Mouse (Mus musculus) naive thymus-derived CD4-positive, alpha-beta T cell, adult 2 months (primary cell): ENCODE measurements around the gene Ston1.

Experiments used
- DNase-seq: peaks from one replicate; pipeline ENCODE4 v3.0.0-alpha.2; 2011; ENCODE audit warnings: low read depth

Ston1 gene

DNA sequence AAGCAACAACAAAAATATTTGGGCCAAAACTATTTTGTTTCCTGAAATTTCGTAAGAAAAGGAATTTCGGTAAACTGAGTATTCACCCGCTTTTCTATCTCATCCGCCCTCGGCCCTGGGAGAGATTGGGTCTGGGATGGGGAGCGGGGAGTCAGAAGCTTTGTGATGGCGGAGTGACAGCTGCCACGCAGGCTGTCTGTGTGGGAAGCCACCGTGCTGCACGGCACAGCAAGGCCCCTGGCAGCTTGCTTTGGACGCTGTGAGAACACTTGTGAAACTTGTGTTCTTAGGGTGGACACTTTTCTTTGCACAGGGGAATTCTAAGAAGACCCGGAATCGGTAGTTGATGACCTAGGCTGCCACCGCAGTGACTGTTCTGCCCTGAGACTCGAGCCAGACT, 10.1 kb upstream of the Ston1 start:
- DNase-seq, result no peak

DNA sequence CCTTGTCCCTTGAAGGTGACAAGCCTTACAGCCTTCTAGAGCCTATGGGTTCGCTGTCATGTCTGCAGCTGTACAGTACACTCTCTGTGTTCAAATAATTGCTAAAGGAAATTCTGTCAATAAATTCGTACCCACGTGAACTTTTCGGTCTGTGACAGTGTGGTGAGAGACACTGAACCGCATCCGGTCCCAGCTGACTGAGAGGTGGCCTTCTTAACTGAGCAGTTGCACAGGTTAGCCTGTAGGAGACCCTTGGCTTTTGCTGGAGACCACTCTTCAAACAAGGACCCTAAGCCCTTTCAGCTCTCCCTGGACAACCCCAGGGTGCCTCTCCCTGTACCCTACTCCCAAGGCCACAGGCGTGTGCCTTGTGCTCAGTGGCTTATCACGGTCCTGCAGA, 9.3 kb upstream of the Ston1 start:
- no peak for DNase-seq

DNA sequence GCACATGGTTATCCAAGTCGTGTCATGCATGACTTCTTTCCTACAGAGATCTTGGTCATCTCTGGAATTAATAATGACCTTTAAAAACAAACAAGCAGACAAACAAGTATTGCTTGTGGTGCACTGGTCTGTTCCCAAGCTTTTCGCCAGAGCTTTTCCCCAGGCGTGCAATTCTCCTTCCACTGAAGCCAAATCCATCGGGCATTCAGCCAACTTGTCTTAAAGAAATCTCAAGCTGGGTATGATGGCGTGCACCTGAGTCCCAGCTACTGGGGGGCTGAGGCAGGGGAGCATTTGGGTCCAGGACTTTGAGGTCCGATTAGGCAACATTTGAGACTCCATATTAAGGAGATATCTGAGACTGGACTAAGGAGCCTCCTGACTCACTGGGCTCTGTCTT, 7.2 kb upstream of the Ston1 start:
- no peak for DNase-seq

DNA sequence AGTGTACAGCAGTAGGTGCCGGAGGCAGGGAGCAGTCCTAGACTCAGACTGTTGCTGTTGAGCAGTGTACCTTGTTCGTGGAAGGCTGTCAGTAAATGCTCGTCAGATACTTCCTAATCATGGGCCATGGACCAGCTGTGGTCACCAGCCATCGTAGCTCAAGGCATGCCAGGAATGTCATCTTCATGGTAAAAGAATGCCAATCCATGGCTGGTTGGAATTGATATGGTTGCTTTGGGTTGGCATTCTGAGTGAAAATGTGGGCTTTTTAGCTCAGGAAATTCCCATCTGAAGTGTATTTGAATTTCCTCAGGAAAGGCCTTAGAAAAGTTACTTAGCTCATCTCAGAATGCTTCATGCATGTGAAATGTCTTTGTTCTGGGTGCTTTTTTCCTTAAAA, 2.4 kb upstream of the Ston1 start:
- no peak for DNase-seq

GRCm38 (mm10) chr17:88596068-88596467, 1.4 kb upstream of the Ston1 start:
- no peak for DNase-seq

- peak; percentile 69 for DNase-seq
Observed at GRCm38 (mm10) chr17:88596544-88597221, 801 bp upstream of the Ston1 start.

GRCm38 (mm10) chr17:88598056-88598420, 554 bp downstream of the Ston1 start:
- no peak for DNase-seq

- DNase-seq, result peak; percentile 37
Observed at GRCm38 (mm10) chr17:88598570-88599368, 1.3 kb downstream of the Ston1 start.

GRCm38 (mm10) chr17:88600492-88601026, 3.1 kb downstream of the Ston1 start:
- no peak for DNase-seq

GRCm38 (mm10) chr17:88603943-88604342, 6.5 kb downstream of the Ston1 start:
- DNase-seq, result no peak

DNA sequence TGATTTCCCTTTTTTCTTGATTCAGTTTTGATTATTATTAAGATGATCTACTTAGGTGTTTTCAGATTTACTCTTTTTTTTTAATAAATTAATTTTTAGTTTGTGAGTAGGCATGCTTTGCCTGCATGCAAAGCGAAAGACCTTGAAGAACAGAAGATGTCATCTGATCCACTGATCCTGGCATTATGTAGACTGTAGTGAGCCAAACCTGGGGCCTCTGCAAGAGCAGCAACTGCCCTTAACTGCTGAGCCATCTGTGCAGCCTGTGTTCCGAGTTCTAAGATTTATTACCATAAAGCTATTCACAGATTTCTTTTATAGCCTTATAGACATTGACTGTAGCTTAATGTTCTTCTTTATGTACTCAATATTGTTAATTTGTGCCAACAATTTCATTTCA, 8.6 kb downstream of the Ston1 start:
- DNase-seq, result no peak

GRCm38 (mm10) chr17:88609361-88609760, 11.9 kb downstream of the Ston1 start:
- DNase-seq, result no peak

GRCm38 (mm10) chr17:88611057-88611456, 13.6 kb downstream of the Ston1 start:
- no peak for DNase-seq

- DNase-seq, result no peak
Observed at GRCm38 (mm10) chr17:88613172-88613571, 15.7 kb downstream of the Ston1 start.

DNA sequence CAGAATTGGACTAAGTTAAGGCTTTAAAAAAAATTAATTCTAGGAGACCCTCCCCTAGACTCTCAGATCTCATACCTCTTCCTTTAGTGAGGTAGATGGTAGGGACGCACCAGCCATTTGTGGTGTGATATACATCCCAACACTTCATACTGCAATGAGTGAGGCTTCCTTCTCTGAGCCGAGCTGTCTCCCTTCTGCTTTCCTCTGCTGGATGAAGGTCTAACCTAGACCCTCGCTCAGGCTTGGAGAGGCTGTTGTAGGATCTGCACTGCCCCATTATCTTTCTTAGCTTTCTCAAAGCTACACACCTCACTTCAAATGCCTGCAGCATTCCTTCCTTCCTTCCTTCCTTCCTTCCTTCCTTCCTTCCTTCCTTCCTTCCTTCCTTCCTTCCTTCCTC, 16.2 kb downstream of the Ston1 start:
- DNase-seq, result no peak

DNA sequence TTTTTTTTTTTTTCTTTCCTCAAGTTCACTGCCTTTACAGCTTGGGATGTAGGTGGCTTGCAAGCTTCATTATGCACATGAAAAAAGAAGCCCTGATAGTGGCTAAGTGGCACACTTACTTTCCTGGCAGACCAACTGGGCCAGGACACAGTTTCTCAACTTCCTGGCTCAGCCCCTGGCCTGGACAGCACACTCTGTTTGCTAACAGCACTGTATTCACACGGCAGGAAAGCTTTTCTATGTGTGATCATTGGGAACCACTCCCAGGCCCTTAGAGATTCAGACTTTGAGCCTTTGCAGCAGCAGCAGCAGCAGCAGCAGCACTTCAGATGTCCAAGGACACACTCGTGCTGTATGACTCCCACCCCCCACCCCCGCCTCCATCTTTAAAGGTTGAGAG, 16.8 kb downstream of the Ston1 start:
- no peak for DNase-seq

DNA sequence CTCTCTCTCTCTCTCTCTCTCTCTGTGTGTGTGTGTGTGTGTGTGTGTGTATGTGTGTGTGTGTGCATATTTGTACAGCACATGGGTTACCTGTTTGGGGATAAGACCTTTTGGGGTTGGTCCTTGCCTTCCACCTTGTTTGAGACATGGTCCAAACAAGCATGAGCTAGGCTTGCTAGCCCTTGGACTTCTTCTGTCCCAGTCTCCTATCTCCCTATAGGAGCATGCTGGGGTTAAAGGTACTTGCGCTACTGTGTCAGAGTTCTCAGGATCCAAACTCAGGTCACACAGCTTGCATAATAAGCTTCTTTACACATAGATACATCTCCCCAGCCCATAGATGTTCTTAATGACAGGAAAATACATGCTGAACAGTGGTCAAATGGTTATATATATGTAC, 17.2 kb downstream of the Ston1 start:
- no peak for DNase-seq

DNA sequence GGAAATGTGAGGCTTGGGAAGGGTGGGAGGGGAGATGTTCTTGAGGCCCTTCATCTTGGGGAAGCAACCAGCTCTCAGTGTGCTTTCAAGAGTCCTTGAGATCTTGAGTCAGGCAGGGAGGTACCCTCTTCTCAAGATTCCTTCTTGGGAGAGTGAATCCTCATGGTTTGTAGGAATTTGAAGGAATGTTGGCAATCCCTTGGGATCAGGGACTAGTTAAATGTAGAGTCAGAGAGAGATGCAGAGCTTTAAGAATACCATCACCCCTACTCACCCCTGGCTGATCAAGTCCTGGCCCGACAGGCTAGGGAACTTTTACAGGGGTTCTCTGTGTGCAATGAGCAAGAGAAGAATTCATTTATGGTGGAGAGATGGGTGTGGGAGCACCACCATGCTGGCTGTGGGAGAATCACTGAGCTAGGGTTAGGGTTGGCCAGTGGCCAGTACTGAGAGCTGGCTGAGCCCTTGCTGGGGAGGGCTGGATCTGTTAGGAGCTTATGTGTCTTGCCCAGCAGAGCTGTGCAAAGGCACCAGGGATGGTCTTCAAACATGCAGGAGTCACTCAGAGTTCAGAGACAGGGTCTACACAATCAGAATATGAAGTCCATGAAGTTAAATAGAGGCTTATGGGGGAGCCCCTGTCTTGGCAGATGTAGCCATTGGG, 18.1 kb downstream of the Ston1 start:
- DNase-seq, result no peak

- peak; percentile 12 for DNase-seq
Observed at GRCm38 (mm10) chr17:88620935-88621334, 23.5 kb downstream of the Ston1 start.

DNA sequence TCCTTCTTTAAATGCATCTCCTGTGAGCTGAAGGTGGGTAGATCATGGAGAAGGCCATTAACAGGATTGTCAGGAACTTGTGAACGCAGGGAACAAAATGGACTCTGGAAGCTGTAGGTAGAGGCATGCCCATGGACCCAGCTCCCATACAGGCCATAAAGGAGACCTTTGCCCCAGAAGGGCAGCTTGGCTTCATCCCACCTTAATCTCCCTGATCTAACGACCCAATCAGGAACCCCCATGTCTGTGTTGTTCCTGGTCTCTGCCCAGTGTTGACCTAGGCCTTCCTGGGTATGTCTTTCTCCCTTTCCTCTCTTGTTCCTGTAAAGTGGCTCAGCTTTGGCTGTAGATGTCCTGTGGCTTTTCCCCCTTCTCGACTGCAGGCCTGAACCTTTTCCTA, 23.9 kb downstream of the Ston1 start:
- no peak for DNase-seq

GRCm38 (mm10) chr17:88622711-88623110, 25.2 kb downstream of the Ston1 start:
- DNase-seq, result no peak

DNA sequence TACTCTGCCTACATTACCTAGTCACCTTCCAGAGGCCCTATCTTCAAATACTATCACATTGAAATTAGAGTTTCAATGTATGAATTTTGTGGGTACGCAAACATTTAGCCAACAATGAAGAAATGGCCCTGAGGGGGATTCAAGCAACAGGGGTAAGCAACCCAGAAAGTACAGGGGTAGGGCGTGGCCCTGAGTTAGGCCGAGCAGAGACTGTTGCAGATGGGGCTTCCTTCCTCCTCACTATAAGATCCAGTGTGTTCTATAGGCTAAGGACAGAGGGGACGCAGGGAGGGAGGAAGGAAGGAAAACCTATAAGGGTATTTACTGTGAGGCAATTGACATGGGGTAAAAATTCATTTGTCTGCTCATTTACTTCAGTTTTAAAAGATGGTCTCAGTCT, 26.9 kb downstream of the Ston1 start:
- no peak for DNase-seq

GRCm38 (mm10) chr17:88625350-88625749, 27.9 kb downstream of the Ston1 start:
- DNase-seq, result no peak
